Mouse (Mus musculus): ENCODE results near the gene Naf1.

Naf1 gene

GRCm38 (mm10) chr8:66860023-66860422 is at the start of gene Naf1:
TSS of gene Naf1 (plus strand) at chr8:66860217.
- peak; percentile 79 to 94 for DNase-seq (ENCODE audit: low spot score in 2 of 2)

- peak in 1 of 2 experiments; percentile 7 for DNase-seq (ENCODE audit: low spot score in 2 of 2)
These were observed 1.0 kb downstream of the Naf1 start for GRCm38 (mm10) chr8:66860921-66861588.

GRCm38 (mm10) chr8:66861589-66862500 is 1.8 kb downstream of the Naf1 start:
- peak in 1 of 2 experiments; percentile 11 for DNase-seq (ENCODE audit: low spot score in 2 of 2)

DNA sequence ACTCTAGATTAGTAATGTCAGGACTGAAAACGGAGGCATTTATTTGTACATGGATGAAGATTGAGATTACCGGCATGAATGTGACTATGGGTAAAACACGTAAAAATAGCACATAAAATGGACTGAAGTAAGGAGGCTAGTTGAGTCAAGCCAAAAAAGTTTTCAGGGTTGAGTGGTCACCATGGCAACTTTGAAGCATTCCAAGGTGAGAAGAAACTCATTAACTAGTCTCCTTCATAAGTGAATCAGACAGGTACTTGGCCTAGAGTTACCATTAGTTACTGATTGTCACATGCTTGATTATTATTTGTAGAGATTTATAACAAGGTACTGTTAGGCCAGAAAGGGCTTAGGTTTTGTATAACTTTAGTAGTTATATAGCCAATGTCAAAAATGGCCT is 3.7 kb downstream of the Naf1 start:
- DNase-seq (ENCODE audit: low spot score in 2 of 2) = no peak

GRCm38 (mm10) chr8:66865120-66865519 is 5.1 kb downstream of the Naf1 start:
- no peak for DNase-seq (ENCODE audit: low spot score in 2 of 2)

GRCm38 (mm10) chr8:66867679-66868078 is 7.7 kb downstream of the Naf1 start:
- DNase-seq (ENCODE audit: low spot score in 2 of 2) = peak in 1 of 2 experiments; percentile 23

GRCm38 (mm10) chr8:66869211-66869932 is 9.4 kb downstream of the Naf1 start:
- no peak for DNase-seq (ENCODE audit: low spot score in 2 of 2)

GRCm38 (mm10) chr8:66883866-66884265 is 23.8 kb downstream of the Naf1 start:
- no peak for DNase-seq (ENCODE audit: low spot score in 2 of 2)

DNA sequence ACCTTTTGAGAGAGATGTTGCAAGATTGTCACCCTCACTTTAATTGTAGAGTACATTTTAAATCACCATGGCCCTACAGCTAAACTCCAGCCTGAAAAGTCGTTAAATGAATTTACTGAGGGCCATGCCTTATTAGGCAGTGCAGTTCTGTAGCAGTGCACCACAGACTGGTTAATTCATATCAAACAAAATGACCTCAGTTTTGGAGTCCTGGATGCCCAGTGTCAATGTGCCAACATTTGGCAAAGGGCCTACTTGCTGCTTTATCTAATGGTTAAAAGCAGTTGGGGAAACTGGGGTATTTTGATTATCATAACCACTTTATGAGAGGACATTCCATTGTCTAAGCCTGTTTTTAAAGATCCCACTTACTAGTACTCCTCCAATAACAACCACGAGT is 31.9 kb downstream of the Naf1 start:
- no peak for DNase-seq (ENCODE audit: low spot score in 2 of 2)

GRCm38 (mm10) chr8:66905000-66905399 is 45.0 kb downstream of the Naf1 start:
- DNase-seq (ENCODE audit: low spot score in 2 of 2) = no peak

DNA sequence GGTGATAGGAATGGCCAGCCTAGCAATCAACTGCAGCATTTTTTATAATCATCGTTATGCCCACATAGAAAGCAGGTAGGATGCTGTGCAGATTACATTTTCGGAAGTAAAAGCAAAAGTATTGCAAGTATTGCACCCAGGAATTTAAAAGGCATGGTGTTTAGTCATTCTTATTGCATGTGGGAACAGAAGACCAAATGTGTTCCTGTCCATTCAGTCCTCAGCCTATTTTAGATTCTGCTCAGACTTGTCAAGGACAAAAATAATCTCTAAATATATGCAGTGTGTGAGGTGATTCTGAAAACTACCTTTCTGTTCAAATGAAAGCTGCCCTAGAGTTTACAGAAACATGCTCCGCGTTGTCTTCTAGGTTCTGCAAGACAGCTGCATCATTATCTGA is 45.5 kb downstream of the Naf1 start:
- no peak for DNase-seq (ENCODE audit: low spot score in 2 of 2)

GRCm38 (mm10) chr8:66906116-66906515 is 46.1 kb downstream of the Naf1 start:
- DNase-seq (ENCODE audit: low spot score in 2 of 2) = no peak

DNA sequence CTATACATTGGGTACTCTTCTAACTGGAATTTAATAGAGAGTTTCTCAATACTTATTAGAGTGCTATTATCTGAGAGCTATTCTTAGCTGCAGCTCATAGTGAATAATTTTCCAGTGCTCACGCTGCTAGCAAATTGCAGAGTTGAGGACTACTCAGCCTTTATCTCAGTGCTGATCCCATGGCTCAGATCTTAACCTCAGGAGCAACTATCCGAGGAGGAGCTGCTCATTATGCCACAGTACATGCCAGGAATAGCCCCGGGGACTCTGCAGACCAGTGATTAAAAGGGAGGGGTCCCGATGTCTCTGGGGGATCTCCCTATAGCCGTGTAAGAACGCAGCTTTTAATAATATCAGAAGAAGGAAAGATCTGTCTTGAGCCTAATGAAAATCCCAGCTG is 50.7 kb downstream of the Naf1 start:
- DNase-seq (ENCODE audit: low spot score in 2 of 2) = no peak

DNA sequence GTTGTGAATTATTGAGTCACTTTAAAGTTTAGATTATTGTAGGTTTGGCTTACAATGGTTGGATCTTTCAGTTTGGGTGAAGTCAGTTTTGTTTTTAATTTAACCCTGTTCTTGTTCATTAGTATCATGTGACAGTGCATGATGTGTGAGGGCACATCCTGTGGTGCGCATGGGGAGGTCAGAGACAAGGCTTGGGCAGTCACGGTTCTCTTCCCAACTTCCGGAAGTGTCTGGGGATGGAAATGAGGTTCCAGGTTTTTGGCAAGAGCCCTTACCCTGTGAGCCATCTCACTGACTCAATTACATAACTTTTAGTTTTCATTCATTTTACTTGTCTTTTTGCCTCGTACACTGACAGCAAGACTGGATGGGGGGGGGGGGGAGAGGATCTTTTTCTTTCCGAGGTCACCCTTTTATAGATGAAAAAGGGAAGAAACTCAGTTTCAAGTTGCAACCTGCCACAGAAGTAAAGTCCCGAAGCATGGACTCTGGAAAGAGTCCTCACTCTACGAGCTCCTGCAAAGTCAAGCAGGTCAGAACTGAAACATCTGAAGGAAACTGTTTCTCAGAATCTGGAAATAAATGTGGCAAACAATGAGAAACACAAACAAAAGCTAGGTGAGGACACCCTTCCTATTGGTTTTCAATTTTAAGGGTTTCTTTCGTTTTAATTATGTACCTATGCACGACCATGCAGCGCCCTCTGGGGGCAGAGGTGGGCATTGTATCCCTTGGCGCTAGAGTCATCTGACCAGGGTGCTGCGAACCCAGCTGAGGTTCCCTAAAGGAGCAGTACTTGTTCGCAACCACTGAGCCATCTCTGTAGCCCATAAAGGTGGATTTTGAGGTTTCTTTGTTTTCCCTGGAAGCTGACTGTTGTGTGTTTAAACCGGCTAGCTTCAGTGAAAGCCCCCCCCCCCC is 53.9 kb downstream of the Naf1 start:
- peak in 1 of 2 experiments; percentile 16 for DNase-seq (ENCODE audit: low spot score in 2 of 2)

DNA sequence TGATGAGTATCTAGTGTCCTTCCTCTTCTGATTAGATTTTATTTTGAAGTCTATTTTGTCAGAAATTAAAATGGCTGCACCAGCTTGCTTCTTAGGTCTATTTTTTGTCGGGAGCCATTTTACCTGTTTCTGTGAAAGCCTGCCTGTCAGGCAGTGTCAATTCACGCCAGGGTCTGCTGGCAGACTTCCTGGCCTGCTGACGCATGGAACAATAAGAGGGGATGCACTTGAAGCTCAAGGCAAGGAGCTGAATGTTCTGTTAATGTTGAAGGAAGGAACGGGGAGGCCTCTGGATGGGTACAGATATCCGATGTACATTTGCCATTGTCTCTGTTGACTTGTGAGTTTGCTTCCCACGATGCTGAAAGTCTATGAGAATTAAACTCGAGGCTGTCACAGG is 56.0 kb downstream of the Naf1 start:
- DNase-seq (ENCODE audit: low spot score in 2 of 2) = no peak

- DNase-seq (ENCODE audit: low spot score in 2 of 2) = no peak
These were observed 57.9 kb downstream of the Naf1 start for GRCm38 (mm10) chr8:66917695-66918467.

- no peak for DNase-seq (ENCODE audit: low spot score in 2 of 2)
These were observed 58.5 kb downstream of the Naf1 start for GRCm38 (mm10) chr8:66918471-66918870.

- no peak for DNase-seq (ENCODE audit: low spot score in 2 of 2)
These were observed 73.7 kb downstream of the Naf1 start for GRCm38 (mm10) chr8:66933746-66934145.

DNA sequence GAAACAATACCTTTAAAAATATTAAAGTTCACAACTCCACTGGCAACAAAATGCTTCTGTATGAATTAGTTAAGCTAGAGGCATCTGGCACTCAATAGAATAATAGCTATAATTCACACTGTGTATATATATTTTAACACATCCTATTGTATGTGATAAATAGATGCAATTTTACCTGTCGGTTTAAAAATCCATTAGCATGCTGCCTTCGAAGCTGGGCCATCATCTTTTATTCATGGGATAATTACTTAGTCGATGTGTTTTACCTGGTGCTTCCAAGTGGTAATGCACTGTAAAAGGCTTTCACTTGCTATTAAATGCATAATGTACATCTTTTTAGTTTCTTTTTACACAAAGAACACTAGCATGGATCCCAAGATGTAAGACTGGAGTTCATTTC is 76.2 kb downstream of the Naf1 start:
- DNase-seq (ENCODE audit: low spot score in 2 of 2) = no peak

All from left cerebral cortex, adult 9 months (tissue).